Mouse (Mus musculus) left cerebral cortex, postnatal 10 days (tissue): ENCODE measurements around the gene Smad5. TPM values are rescaled to one million over a fixed set of nuclear protein-coding genes. Genes with fewer than 3 reads are reported as not detected.
A peak's percentile ranks its signal among the peaks of the same experiment; 100 is the strongest.

ENCODE experiments used
- DNase-seq, 2 experiments: peaks; one replicate each; pipeline ENCODE4 v3.0.0; 2021 to 2022; ENCODE audit warnings: low spot score in 2 of 2, mixed read lengths in 1 of 2; ENCODE audit errors: extremely low spot score in 1 of 2
- intact Hi-C: fragments of 180-260 bp; cut with DNase I; formaldehyde crosslinking; loops from one replicate; pipeline ENCODE4 v1.15.1; 2025
- total RNA-seq, 2 experiments: library from RNA; stranded (reverse); gene quantifications; 2 replicates each; pipeline ENCODE4 v1.2.3; 2021

The Smad5 gene
- total RNA-seq, 2 experiments from 2014 or later = 22.3 to 23.0 TPM

- DNase-seq = no peak
- intact Hi-C loops = no loop called here
These were observed 78.1 kb downstream of the Smad5 start for GRCm38 (mm10) chr13:56780746-56781469.

DNA sequence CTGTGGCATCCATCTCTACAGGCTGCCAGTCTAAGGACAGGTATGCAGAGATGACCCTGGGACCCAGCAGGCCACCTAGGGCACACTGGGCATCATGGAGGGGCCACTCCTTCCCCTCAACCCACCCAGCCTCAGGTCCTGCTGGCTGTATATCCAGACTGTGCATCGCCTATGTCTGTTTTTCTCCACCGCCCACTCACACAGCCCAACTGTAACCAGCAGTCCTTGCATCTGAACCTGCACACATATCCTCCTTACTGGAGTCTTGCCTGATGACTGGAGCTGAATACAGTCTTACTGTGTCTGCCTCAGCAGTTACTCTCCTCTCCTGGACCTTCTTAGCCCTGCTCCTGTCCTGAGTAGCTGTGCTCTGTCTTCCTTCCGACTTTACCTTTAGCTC lies 78.9 kb downstream of the Smad5 start:
- DNase-seq = no peak
- intact Hi-C loops = no loop called here

- peak in 1 of 2 experiments; percentile 58 for DNase-seq
- intact Hi-C loops = no loop called here
These were observed 79.8 kb downstream of the Smad5 start for GRCm38 (mm10) chr13:56782621-56783020.

- intact Hi-C loops = no loop called here
- no peak for DNase-seq
These were observed 87.9 kb downstream of the Smad5 start for GRCm38 (mm10) chr13:56790683-56791082.

Other genes with a start within 250 kb of the Smad5 start
- not detected for gene Il9, start 220.8 kb upstream of the Smad5 start, total RNA-seq
- 1 to 10 TPM; 3.8 to 4.2 TPM for gene Fbxl21, start 180.5 kb upstream of the Smad5 start, total RNA-seq
- not detected for gene Lect2, start 154.5 kb upstream of the Smad5 start, total RNA-seq
- gene Tgfbi, start 93.5 kb upstream of the Smad5 start, total RNA-seq = 1 to 10 TPM; 3.5 to 4.0 TPM
- gene Gm45623, start 50.8 kb downstream of the Smad5 start, total RNA-seq = 10 to 100 TPM in 1 of 2 experiments, 1 to 10 TPM in 1; 6.9 to 13.1 TPM
- 1 to 10 TPM; 3.0 to 3.4 TPM for gene Trpc7, start 193.0 kb downstream of the Smad5 start, total RNA-seq